Mouse (Mus musculus) limb, embryonic 10.5 days (tissue): ENCODE measurements around the gene Jund. TPM values are rescaled to one million over a fixed set of nuclear protein-coding genes. Genes with fewer than 3 reads are reported as not detected.

Experiments used
- DNase-seq: peaks from one replicate; pipeline ENCODE4 v3.0.0-alpha.2; 2017; ENCODE audit warnings: low spot score
- H3K27ac ChIP-seq: fragments of 300-500 bp; sonication (generic); 2 replicates; pipeline ENCODE4 v1.5.1; 2016; ENCODE audit warnings: mild to moderate bottlenecking
- H3K27me3 ChIP-seq: fragments of 300-500 bp; sonication (generic); 2 replicates; pipeline ENCODE4 v1.6.1; 2016; ENCODE audit warnings: low read depth, mild to moderate bottlenecking; ENCODE audit not compliant: poor library complexity, severe bottlenecking
- H3K36me3 ChIP-seq: fragments of 300-500 bp; sonication (generic); 2 replicates; pipeline ENCODE4 v1.6.1; 2016; ENCODE audit warnings: mild to moderate bottlenecking, moderate library complexity
- H3K4me1 ChIP-seq: fragments of 300-500 bp; sonication (generic); 2 replicates; pipeline ENCODE4 v1.6.1; 2016
- H3K4me3 ChIP-seq: fragments of 300-500 bp; sonication (generic); 2 replicates; pipeline ENCODE4 v1.5.1; 2016; ENCODE audit warnings: mild to moderate bottlenecking, moderate library complexity
- H3K9me3 ChIP-seq: fragments of 300-500 bp; sonication (generic); replicated peaks from 2 replicates; pipeline ENCODE4 v1.6.1; 2016; ENCODE audit warnings: mild to moderate bottlenecking
- WGBS: fragments of 180-500 bp; shearing (Covaris S2); methylation state at CpG from one replicate; pipeline ENCODE4 v1.1.7; 2016; 5-methylcytosine and 5-hydroxymethylcytosine counted together
- polyA plus RNA-seq: library from polyadenylated mRNA; unstranded; fragments of >200 nt; fragmentation: Nextera tagmentation; extraction: Ambion mirVana; gene quantifications from 2 replicates; pipeline ENCODE4 v1.2.1, GENCODE M21; 2016

The Jund gene
- 69.0 and 80.6 TPM in 2 replicates for polyA plus RNA-seq

- Histone ChIP-seq H3K27me3 (no peaks in the 10 kb centered on the region), H3K4me1 (peaks cover 71% of the 10 kb centered on the region), H3K36me3 (peaks cover 25% of the 10 kb centered on the region), H3K9me3 (no peaks in the 10 kb centered on the region), H3K4me3 (peak within 1 kb of the TSS; percentile 83), H3K27ac (peak within 1 kb of the TSS; percentile 97)
- WGBS, result under 1% methylated on average over 67 of the region's 69 CpGs
- peak; percentile 100 for DNase-seq
Measured at GRCm38 (mm10) chr8:70698310-70699109, at the start of gene Jund. Gene Jund, plus strand, starts transcription at chr8:70698949.

- Histone ChIP-seq H3K4me3 (no peak overlapping the region), H3K27ac (peak overlapping the region; percentile 38; the same call in 1 of the 2 replicates), H3K4me1 (peaks cover 54% of the 10 kb centered on the region), H3K36me3 (peaks cover 41% of the 10 kb centered on the region), H3K27me3 (no peaks in the 10 kb centered on the region), H3K9me3 (no peaks in the 10 kb centered on the region)
- 84% methylated on average over 4 of the region's 4 CpGs for WGBS
- no peak for DNase-seq
Measured at GRCm38 (mm10) chr8:70649324-70649723, 49.4 kb upstream of the Jund start.

DNA sequence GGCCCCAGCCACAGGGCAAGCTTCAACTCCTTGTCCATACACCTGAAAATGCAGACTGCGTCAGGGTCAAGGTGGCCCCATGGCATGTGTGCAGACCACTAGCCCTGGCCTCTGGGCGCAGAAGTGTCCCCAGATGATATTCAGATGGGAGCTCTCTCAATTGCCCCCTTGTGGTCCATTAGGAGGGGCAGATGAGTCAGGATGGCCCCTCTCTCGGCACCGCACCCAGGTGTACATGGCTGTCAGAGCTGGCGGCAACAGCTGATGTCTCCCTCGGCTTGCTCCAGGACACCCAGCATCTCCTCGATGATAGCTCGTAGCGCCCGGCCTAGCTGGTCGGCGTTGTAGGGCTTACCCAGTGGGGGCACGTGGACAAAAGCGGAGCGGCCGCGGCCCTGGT lies 48.4 kb upstream of the Jund start:
- WGBS, result 94% methylated on average over 17 of the region's 17 CpGs
- Histone ChIP-seq H3K4me1 (peaks cover 50% of the 10 kb centered on the region), H3K27me3 (no peaks in the 10 kb centered on the region), H3K36me3 (peaks cover 50% of the 10 kb centered on the region), H3K9me3 (no peaks in the 10 kb centered on the region), H3K27ac (no peak overlapping the region), H3K4me3 (no peak overlapping the region)
- no peak for DNase-seq

DNA sequence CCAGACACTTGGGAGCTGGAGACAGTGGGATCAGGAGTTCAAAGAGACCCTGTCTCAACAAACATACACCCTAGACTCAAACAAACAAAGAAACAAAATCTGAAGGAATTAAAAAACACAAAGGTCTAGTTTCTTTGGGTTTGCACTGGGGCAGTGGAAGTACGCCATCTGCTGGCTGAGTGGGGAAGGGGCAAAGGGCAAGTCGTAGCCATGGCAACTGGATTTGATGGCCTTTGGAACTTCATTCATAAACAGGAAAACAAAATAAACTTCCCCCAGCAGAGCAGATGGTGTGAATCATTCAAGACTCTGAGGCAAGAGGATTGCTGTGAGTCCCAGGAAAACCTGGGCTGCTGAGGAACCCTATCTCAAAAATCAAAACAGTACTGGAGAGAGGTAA lies 45.5 kb upstream of the Jund start:
- WGBS, result 62% methylated on average over 2 of the region's 2 CpGs
- Histone ChIP-seq H3K27ac (no peak overlapping the region), H3K9me3 (no peaks in the 10 kb centered on the region), H3K36me3 (peaks cover 71% of the 10 kb centered on the region), H3K4me3 (no peak overlapping the region), H3K27me3 (no peaks in the 10 kb centered on the region), H3K4me1 (peaks cover 45% of the 10 kb centered on the region)
- no peak for DNase-seq

DNA sequence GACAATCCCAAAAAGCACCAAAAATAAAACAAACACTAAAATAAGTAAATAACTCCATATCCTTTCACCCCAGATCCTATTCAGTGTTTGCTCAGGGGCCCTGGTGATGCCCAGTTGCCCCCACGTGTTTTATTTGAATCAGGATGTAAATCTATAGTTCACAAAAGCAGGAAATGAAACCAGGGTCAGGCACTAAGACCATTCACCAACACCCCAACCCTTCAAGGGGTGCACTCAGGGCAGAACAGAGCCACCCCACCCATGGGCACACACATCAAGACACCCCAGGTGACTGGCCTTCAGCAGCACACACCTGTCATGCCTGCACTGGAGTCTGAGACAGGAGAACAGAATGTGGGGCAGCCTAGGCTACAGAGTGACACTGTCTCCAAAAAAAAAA lies 44.6 kb upstream of the Jund start:
- H3K36me3 ChIP-seq, result peaks cover 66% of the 10 kb centered on the region
- no peak for DNase-seq
- H3K27me3 ChIP-seq, result no peaks in the 10 kb centered on the region
- H3K4me3 ChIP-seq, result no peak overlapping the region
- H3K9me3 ChIP-seq, result no peaks in the 10 kb centered on the region
- H3K27ac ChIP-seq, result no peak overlapping the region
- H3K4me1 ChIP-seq, result peaks cover 45% of the 10 kb centered on the region
- 73% methylated on average over 1 of the region's 1 CpGs for WGBS

DNA sequence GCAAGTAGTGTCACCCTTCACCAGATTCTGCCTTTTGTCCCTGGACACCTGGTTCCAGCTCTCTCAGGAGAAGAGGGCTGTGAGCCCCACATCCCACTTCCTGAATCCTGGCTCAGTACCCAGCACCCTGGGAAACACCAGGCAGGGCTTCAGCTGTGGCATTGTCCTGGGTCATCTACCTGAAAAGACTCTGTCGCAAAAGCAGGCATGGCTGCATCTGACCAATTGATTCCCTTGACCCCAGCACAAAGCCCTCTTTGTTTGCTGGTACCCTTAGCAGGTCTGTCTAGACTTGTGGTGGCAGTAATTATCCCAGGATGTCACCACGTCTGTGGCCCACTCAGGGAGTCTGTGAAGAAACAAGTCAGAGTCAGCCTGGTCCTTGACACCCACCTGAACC lies 43.3 kb upstream of the Jund start:
- H3K4me1 ChIP-seq, result peaks cover 51% of the 10 kb centered on the region
- H3K9me3 ChIP-seq, result no peaks in the 10 kb centered on the region
- DNase-seq, result no peak
- 40% methylated on average over 2 of the region's 2 CpGs for WGBS
- no peaks in the 10 kb centered on the region for H3K27me3 ChIP-seq
- H3K27ac ChIP-seq, result peak overlapping the region; percentile 76
- peaks cover 52% of the 10 kb centered on the region for H3K36me3 ChIP-seq
- no peak overlapping the region for H3K4me3 ChIP-seq

GRCm38 (mm10) chr8:70656193-70656790 lies 42.5 kb upstream of the Jund start:
- peaks cover 53% of the 10 kb centered on the region for H3K4me1 ChIP-seq
- WGBS, result 80% methylated on average over 13 of the region's 13 CpGs
- peaks cover 44% of the 10 kb centered on the region for H3K36me3 ChIP-seq
- no peaks in the 10 kb centered on the region for H3K27me3 ChIP-seq
- DNase-seq, result no peak
- H3K4me3 ChIP-seq, result no peak overlapping the region
- no peaks in the 10 kb centered on the region for H3K9me3 ChIP-seq
- H3K27ac ChIP-seq, result peak overlapping the region; percentile 76

DNA sequence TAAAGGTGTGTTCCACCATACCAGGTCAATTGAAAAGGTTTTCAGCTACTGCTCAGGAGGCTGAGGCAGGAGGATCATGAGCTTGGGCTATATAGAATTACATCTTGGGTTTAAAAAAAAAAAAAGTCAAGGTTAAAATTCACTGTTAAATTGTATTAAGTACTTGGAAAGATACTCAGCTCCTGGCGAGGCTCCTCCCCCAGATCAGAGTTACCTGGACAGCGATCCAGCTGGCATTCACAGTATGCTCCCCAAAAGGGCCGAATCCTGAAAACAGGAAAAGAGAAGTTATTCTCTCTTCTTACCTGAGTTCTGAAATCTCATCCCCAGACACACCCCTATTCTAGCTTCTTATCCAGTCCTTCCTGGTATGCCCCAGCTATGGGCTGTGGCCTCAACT lies 41.5 kb upstream of the Jund start:
- no peak overlapping the region for H3K4me3 ChIP-seq
- H3K9me3 ChIP-seq, result no peaks in the 10 kb centered on the region
- H3K36me3 ChIP-seq, result peaks cover 36% of the 10 kb centered on the region
- DNase-seq, result no peak
- H3K27ac ChIP-seq, result peak overlapping the region; percentile 36; the same call in 1 of the 2 replicates
- H3K27me3 ChIP-seq, result no peaks in the 10 kb centered on the region
- peaks cover 52% of the 10 kb centered on the region for H3K4me1 ChIP-seq
- WGBS, result 91% methylated on average over 3 of the region's 3 CpGs

GRCm38 (mm10) chr8:70657739-70658138 lies 41.0 kb upstream of the Jund start:
- Histone ChIP-seq H3K4me1 (peaks cover 49% of the 10 kb centered on the region), H3K9me3 (no peaks in the 10 kb centered on the region), H3K27me3 (no peaks in the 10 kb centered on the region), H3K4me3 (no peak overlapping the region), H3K27ac (peak overlapping the region; percentile 36; the same call in 1 of the 2 replicates), H3K36me3 (peaks cover 33% of the 10 kb centered on the region)
- WGBS, result 93% methylated on average over 2 of the region's 2 CpGs
- DNase-seq, result no peak

DNA sequence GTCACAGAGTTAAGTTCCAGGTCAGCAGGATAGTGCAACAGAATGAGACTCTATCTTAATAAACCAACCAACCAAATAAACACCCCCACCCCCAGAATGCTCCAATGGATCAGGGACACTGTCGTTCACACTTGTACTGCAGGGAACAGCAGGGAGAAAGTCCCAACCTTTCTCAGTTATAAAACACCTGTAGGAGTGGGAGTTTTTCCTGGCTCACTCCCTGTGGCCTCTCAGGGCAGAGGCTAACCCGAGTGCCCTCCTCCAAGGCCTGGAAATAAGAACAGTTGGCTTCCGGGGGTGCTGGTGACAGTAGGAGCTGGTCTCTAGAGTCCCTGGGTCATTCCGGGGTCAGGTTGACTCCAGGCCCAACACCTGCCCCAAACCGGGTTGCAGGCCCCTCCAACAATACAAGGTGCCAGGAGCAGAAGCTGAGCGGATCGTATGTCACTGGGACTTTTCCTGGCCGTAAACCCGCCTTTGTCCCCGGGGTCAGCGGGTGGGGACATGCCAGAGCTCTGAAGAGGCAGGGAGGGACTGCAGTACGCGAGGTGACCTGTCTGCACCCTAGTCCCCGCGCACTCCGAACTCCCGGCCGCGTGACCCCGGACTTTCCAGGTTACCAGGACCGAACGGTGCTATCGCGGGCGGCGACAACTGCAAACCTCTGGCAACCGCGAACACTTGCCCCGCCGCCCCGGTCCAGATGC lies 39.7 kb upstream of the Jund start:
- Histone ChIP-seq H3K36me3 (peaks cover 32% of the 10 kb centered on the region), H3K27me3 (no peaks in the 10 kb centered on the region), H3K27ac (peak overlapping the region; percentile 88), H3K9me3 (no peaks in the 10 kb centered on the region), H3K4me3 (peak overlapping the region; percentile 74), H3K4me1 (peaks cover 49% of the 10 kb centered on the region)
- no peak for DNase-seq
- under 1% methylated on average over 31 of the region's 31 CpGs for WGBS

DNA sequence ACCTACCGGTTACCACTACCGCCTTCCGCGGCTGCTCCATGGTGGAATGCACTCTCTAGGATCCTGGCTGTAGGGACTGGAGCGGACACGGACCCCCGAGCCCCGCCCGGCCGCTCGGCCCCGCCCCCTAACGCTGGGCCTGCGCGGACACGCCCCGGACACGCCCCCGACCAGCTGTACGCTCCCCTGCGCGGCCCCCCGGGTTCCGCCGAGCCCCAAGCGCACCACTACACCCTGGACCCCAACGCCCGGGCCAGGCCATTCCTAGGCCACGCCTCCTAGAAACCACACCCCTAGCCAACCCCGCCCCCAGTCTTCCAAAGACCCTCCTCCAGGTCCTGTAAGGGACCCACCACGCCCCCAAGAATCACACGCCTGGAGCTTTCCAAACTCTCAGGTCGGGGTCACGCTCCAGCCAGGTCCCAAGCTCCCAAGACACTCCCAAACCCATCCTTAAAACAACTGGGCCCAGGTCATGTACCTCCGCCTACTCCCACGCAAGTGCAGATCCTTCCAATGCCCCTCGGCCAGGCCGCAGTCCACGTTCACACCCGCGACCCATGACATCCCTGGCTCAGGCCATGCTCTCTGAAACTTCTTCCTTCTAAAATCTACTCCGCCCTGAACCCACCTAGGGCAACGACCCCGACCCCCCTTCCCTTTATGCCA lies 39.0 kb upstream of the Jund start:
- WGBS, result under 1% methylated on average over 44 of the region's 44 CpGs
- H3K4me1 ChIP-seq, result peaks cover 49% of the 10 kb centered on the region

DNA sequence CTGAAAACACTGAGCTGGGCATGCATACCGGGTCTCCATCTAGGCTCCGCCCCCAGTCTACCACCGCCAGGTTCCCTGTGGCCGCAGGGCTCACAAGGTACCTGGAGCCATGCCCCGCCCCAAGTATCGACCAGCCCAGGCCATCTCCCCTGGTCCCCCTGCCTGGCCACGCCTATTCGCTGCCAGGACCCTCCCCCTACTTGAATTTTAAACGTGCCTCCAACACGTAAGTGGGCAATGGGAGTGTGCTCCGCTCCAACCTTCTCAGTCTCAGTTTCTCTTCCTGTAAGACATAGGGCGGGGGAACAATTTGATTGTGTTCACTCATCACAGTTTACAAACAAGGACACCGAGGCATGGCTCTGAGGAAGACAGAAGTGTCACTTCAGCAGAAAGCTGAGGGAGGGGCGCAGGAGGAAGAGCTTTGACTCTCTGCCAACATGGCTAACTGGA lies 38.5 kb upstream of the Jund start, which contains the start of gene Pgpep1:
Pgpep1 (minus strand) TSS at position 116 of the 453 bp plus-strand sequence.
- Histone ChIP-seq H3K36me3 (peaks cover 22% of the 10 kb centered on the region), H3K27ac (peak within 1 kb of the TSS; percentile 88), H3K27me3 (no peaks in the 10 kb centered on the region), H3K4me1 (peaks cover 47% of the 10 kb centered on the region), H3K9me3 (no peaks in the 10 kb centered on the region), H3K4me3 (peak within 1 kb of the TSS; percentile 74)
- DNase-seq, result peak; percentile 71
- WGBS, result 2% methylated on average over 14 of the region's 14 CpGs

More for the DNA sequence above, 39.0 kb upstream of the Jund start:
- peak overlapping the region; percentile 74 for H3K4me3 ChIP-seq
- peak overlapping the region; percentile 88 for H3K27ac ChIP-seq
- no peaks in the 10 kb centered on the region for H3K27me3 ChIP-seq
- peak; percentile 100 for DNase-seq
- no peaks in the 10 kb centered on the region for H3K9me3 ChIP-seq
- peaks cover 27% of the 10 kb centered on the region for H3K36me3 ChIP-seq
